Mouse (Mus musculus) myocyte (in vitro differentiated cells): ENCODE measurements around the gene Cdk19.

Experiments
- CEBPB ChIP-seq: IDR thresholded peaks from 2 replicates; pipeline ENCODE4 v1.6.1; 2011; ENCODE audit warnings: mild to moderate bottlenecking, moderate library complexity; ENCODE audit not compliant: poor library complexity, insufficient read depth, severe bottlenecking
- MYOG ChIP-seq, 3 experiments: IDR thresholded peaks; one replicate each; pipeline ENCODE4 v1.6.1; 2011; ENCODE audit warnings: control low read depth in 2 of 3, low read depth in 2 of 3, mild to moderate bottlenecking in 2 of 3; ENCODE audit not compliant: insufficient read length in 2 of 3, control insufficient read depth in 1 of 3, insufficient read depth in 1 of 3
- TCF12 ChIP-seq: IDR thresholded peaks from one replicate; pipeline ENCODE4 v1.6.1; 2011; ENCODE audit warnings: mild to moderate bottlenecking, control low read depth; ENCODE audit not compliant: poor library complexity, insufficient read depth, severe bottlenecking
- USF1 ChIP-seq: IDR thresholded peaks from one replicate; pipeline ENCODE4 v1.6.1; 2011; ENCODE audit warnings: low read depth, mild to moderate bottlenecking, control low read depth, moderate library complexity

GRCm38 (mm10) chr10:40292640-40293039, 46.7 kb upstream of the Cdk19 start:
- TF ChIP-seq TCF12 (no peak), USF1 (no peak), MYOG (IDR thresholded peaks at IDR 0.05; ENCODE audit: control insufficient read depth in 1 of 3, insufficient read depth in 1 of 3, insufficient read length in 2 of 3, low read depth in 2 of 3) (no peak), CEBPB (no peak)
